Mouse (Mus musculus): ENCODE data around the gene Mdh1b.

- no peak for TF ChIP-seq CTCF (IDR thresholded peaks at IDR 0.05)
- TF ChIP-seq EP300 (IDR thresholded peaks at IDR 0.05), result no peak
These were observed 40.2 kb upstream of the Mdh1b start for GRCm38 (mm10) chr1:63770309-63770708.
